Mouse (Mus musculus): ENCODE data around the gene Clstn2.

The Clstn2 gene

DNA sequence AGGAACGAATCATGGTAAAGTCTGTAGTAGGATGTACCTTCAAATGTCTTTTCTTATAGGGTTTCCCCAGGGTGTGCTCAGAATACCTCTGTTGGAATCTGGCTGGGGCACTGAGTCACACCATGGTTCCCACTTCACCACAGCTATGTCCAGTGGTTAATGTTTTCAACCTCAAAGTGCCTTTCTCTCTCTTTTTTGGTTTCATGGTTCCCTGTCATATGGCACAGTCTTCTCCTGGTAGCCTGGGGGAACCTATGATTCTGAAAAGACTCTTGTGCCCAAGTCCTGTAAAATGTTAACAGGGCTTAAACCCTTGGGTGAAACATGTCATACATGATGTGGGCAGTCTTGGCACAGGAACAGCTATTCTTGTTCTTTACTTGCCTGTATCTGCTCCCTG, 551.8 kb downstream of the Clstn2 start:
- H3K27me3 ChIP-seq (ENCODE audit: insufficient read depth, low read length): 0 out of 2 replicates have a peak, but pooled peaks cover 3% of the 10 kb centered on the region
- H3K4me1 ChIP-seq (replicated peaks; ENCODE audit: low read depth, low read length): peaks cover 12% of the 10 kb centered on the region
- H3K36me3 ChIP-seq (ENCODE audit: insufficient read depth, low read length): no peaks in the 10 kb centered on the region
- no peak overlapping the region for H3K4me3 ChIP-seq (replicated peaks; ENCODE audit: low read length)
- TF ChIP-seq CTCF (conservative IDR thresholded peaks at IDR 0.05; ENCODE audit: low read length): no peak
- TF ChIP-seq NANOG (IDR thresholded peaks at IDR 0.05; ENCODE audit: borderline replicate concordance, low read length): no peak
- no peaks in the 10 kb centered on the region for H3K9me3 ChIP-seq (ENCODE audit: low read length)

DNA sequence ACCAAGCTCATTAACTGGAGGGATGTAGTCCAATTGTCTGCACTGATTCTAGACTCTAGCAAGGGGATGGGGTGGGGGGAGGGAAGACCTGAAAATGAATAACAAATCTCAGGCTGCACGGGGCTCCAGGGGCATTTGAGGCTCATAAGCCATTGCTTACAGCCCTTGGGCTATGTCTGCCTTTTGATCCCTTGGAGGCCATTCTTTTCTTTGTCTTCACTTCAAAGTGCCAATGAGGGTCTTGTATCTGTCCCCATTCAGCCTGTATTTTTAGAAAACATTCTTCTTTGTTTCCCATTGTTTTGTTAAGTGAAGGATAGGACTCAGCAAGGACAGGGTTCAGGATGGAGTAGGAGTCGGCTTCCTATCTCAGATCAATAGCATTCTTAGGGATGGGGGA, 556.0 kb downstream of the Clstn2 start:
- TF ChIP-seq CTCF (conservative IDR thresholded peaks at IDR 0.05; ENCODE audit: low read length) (no peak), NANOG (IDR thresholded peaks at IDR 0.05; ENCODE audit: borderline replicate concordance, low read length) (peak; percentile 96), POU5F1 (IDR thresholded peaks at IDR 0.05; ENCODE audit: borderline replicate concordance, low read length) (no peak)
- Histone ChIP-seq H3K9me3 (ENCODE audit: low read length) (no peaks in the 10 kb centered on the region), H3K27me3 (ENCODE audit: insufficient read depth, low read length) (0 out of 2 replicates have a peak, but pooled peaks cover 3% of the 10 kb centered on the region), H3K36me3 (ENCODE audit: insufficient read depth, low read length) (no peaks in the 10 kb centered on the region), H3K4me3 (replicated peaks; ENCODE audit: low read length) (no peak overlapping the region), H3K4me1 (replicated peaks; ENCODE audit: low read depth, low read length) (peaks cover 12% of the 10 kb centered on the region)

DNA sequence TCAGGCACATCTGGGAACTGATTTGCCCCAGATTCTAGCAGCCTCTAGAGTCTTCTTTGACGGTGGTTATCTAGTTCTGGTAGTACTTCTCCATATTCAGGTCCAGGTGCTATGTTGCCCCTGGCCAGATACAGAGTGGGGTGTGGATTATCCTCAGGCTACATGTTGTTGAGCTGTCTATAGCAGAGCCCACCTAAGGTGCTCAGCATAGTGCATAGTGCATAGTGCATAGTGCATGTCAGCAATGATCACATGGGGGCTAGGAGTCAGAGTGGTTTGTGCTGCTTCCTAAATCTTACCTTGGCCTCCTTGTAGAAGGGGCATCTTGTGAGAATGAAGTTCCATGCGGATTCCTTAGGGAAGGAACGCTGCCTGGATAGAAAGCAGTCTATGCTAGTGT, 556.5 kb downstream of the Clstn2 start:
- Histone ChIP-seq H3K9me3 (ENCODE audit: low read length) (no peaks in the 10 kb centered on the region), H3K4me3 (replicated peaks; ENCODE audit: low read length) (no peak overlapping the region), H3K27me3 (ENCODE audit: insufficient read depth, low read length) (0 out of 2 replicates have a peak, but pooled peaks cover 3% of the 10 kb centered on the region), H3K4me1 (replicated peaks; ENCODE audit: low read depth, low read length) (peaks cover 12% of the 10 kb centered on the region), H3K36me3 (ENCODE audit: insufficient read depth, low read length) (no peaks in the 10 kb centered on the region)
- TF ChIP-seq NANOG (IDR thresholded peaks at IDR 0.05; ENCODE audit: borderline replicate concordance, low read length) (no peak), POU5F1 (IDR thresholded peaks at IDR 0.05; ENCODE audit: borderline replicate concordance, low read length) (no peak), CTCF (conservative IDR thresholded peaks at IDR 0.05; ENCODE audit: low read length) (no peak)

DNA sequence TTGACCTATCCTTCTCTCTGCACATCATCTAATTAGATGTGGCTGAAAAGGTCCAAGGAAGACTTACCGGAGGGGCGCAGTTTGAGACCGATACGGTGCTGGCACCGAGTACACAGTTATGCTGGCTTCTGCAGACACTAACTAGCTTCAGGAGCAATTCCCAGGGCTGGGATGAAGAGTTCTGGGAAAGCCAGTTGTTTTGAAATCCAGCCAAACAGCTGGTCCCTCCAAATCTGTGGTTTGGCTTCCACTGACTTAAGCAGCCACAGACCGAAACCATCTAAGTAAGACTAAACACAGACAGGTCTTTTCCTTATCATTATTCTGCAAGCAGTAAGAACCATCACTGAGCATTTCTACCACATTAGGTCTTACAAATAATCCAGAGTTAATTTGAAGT, 558.1 kb downstream of the Clstn2 start:
- H3K4me3 ChIP-seq (replicated peaks; ENCODE audit: low read length): no peak overlapping the region
- H3K36me3 ChIP-seq (ENCODE audit: insufficient read depth, low read length): no peaks in the 10 kb centered on the region
- 0 out of 2 replicates have a peak, but pooled peaks cover 3% of the 10 kb centered on the region for H3K27me3 ChIP-seq (ENCODE audit: insufficient read depth, low read length)
- no peak for TF ChIP-seq CTCF (conservative IDR thresholded peaks at IDR 0.05; ENCODE audit: low read length)
- TF ChIP-seq POU5F1 (IDR thresholded peaks at IDR 0.05; ENCODE audit: borderline replicate concordance, low read length): no peak
- no peak for TF ChIP-seq NANOG (IDR thresholded peaks at IDR 0.05; ENCODE audit: borderline replicate concordance, low read length)
- H3K4me1 ChIP-seq (replicated peaks; ENCODE audit: low read depth, low read length): peaks cover 12% of the 10 kb centered on the region
- no peaks in the 10 kb centered on the region for H3K9me3 ChIP-seq (ENCODE audit: low read length)

DNA sequence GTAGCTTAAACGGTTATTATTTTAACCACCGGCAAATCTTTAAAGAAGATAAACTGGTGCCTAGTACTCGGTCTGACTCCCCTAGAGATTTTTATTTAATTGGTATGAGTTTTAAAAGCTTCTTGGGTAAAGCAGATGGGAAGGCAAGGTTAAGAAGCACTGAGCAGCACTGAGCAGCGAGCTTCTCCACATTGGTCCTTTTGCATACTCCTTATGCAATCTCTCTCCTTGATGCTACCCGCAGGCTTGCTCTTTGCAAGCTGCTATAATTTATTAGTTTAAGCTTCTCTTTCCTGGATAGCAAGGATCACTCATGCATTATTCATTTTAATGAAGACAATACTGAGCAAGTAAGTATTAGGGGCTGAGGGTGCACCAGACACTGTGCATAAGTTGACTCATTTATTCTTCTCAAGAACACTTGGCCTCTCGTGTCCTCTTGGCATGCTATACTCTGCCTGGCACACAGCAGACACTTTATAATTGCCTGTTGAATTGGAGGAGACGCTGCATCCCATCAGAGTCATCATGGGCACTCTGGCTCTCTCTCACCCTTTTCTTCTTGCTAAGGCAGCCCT, 561.9 kb downstream of the Clstn2 start:
- Histone ChIP-seq H3K4me3 (replicated peaks; ENCODE audit: low read length) (no peak overlapping the region), H3K27me3 (ENCODE audit: insufficient read depth, low read length) (no peaks in the 10 kb centered on the region), H3K36me3 (ENCODE audit: insufficient read depth, low read length) (no peaks in the 10 kb centered on the region), H3K4me1 (replicated peaks; ENCODE audit: low read depth, low read length) (no peaks in the 10 kb centered on the region), H3K9me3 (ENCODE audit: low read length) (no peaks in the 10 kb centered on the region)
- TF ChIP-seq POU5F1 (IDR thresholded peaks at IDR 0.05; ENCODE audit: borderline replicate concordance, low read length): no peak
- no peak for TF ChIP-seq NANOG (IDR thresholded peaks at IDR 0.05; ENCODE audit: borderline replicate concordance, low read length)
- no peak for TF ChIP-seq CTCF (conservative IDR thresholded peaks at IDR 0.05; ENCODE audit: low read length)

DNA sequence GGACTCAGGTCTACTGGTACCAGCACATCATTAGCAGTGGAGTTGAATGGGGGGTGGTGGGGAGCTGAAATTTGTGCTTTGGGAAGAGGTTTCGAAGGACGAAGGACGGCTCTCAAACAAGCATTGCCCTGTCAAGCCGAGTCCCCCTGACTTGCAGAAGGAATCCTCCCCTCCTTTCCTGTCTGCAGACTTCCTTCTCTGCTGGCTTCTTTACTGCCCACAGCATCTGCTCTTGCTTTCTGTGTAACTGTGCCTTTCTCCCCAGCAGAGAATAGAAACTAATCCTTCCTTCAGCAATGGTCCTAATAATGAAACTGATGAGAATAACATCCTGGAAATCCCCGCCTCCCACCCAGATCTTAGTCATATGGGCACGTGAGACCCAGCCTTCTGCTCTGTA, 572.5 kb downstream of the Clstn2 start:
- Histone ChIP-seq H3K36me3 (ENCODE audit: insufficient read depth, low read length) (no peaks in the 10 kb centered on the region), H3K27me3 (ENCODE audit: insufficient read depth, low read length) (no peaks in the 10 kb centered on the region), H3K9me3 (ENCODE audit: low read length) (no peaks in the 10 kb centered on the region), H3K4me1 (replicated peaks; ENCODE audit: low read depth, low read length) (no peaks in the 10 kb centered on the region), H3K4me3 (replicated peaks; ENCODE audit: low read length) (no peak overlapping the region)
- TF ChIP-seq CTCF (conservative IDR thresholded peaks at IDR 0.05; ENCODE audit: low read length): no peak
- no peak for TF ChIP-seq POU5F1 (IDR thresholded peaks at IDR 0.05; ENCODE audit: borderline replicate concordance, low read length)
- TF ChIP-seq NANOG (IDR thresholded peaks at IDR 0.05; ENCODE audit: borderline replicate concordance, low read length): no peak

DNA sequence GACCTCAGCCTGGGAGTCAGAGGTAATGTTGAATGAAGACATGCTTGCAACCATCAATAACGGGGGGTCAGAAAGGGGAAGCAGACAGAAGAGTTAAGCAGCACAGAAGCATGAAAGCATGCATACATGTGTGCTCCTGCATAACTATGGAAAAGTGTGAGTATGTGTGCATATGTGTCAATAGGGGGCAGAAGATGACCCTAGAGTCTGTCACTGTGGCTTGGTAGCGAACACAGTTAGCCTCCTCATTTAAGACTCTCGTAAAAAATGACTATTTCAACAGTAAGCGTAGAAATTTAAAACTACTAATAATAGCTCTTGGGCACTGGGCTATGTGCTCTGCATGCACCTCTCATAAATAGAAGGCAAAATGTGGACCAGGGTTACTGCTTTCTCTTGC, 573.2 kb downstream of the Clstn2 start:
- no peak overlapping the region for H3K4me3 ChIP-seq (replicated peaks; ENCODE audit: low read length)
- TF ChIP-seq NANOG (IDR thresholded peaks at IDR 0.05; ENCODE audit: borderline replicate concordance, low read length): no peak
- no peak for TF ChIP-seq POU5F1 (IDR thresholded peaks at IDR 0.05; ENCODE audit: borderline replicate concordance, low read length)
- TF ChIP-seq CTCF (conservative IDR thresholded peaks at IDR 0.05; ENCODE audit: low read length): no peak
- H3K9me3 ChIP-seq (ENCODE audit: low read length): no peaks in the 10 kb centered on the region
- H3K36me3 ChIP-seq (ENCODE audit: insufficient read depth, low read length): no peaks in the 10 kb centered on the region
- no peaks in the 10 kb centered on the region for H3K27me3 ChIP-seq (ENCODE audit: insufficient read depth, low read length)
- no peaks in the 10 kb centered on the region for H3K4me1 ChIP-seq (replicated peaks; ENCODE audit: low read depth, low read length)

DNA sequence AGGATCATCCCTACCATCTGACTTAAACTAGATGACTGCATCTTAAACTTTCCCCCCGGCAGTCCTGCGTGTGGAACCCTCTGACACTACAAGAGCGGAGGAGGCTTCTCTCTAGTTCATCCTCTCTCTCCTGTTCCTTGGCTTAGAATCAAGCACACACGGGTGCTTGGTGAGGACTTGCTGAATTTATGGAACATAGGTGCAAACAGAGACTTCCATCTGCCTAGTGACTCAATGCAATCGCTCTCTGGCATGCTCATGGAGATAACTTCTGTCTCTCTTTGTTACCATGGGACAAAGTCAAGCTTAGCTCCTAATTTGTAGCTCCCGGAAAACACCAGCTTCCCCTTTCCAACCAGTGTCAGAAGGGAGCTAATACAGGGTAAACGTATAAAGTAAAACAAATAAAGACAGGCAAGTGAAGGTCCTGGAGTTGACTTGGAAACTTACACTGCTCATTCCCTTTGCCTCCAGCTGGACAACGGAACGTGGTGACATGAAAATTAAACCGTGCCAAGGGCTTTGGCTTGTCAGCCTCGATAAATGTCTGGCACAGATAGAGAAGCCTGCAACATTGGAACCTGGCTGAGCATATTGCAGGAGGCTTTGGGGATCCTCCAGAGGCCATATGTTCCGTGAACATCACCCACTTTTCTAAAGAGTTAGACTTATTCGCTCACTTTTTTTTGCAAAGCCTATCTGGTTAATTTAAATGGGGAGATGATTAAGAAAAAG, 583.5 kb downstream of the Clstn2 start:
- Histone ChIP-seq H3K4me1 (replicated peaks; ENCODE audit: low read depth, low read length) (no peaks in the 10 kb centered on the region), H3K4me3 (replicated peaks; ENCODE audit: low read length) (no peak overlapping the region), H3K9me3 (ENCODE audit: low read length) (no peaks in the 10 kb centered on the region), H3K36me3 (ENCODE audit: insufficient read depth, low read length) (no peaks in the 10 kb centered on the region), H3K27me3 (ENCODE audit: insufficient read depth, low read length) (no peaks in the 10 kb centered on the region)
- TF ChIP-seq POU5F1 (IDR thresholded peaks at IDR 0.05; ENCODE audit: borderline replicate concordance, low read length): no peak
- no peak for TF ChIP-seq NANOG (IDR thresholded peaks at IDR 0.05; ENCODE audit: borderline replicate concordance, low read length)
- TF ChIP-seq CTCF (conservative IDR thresholded peaks at IDR 0.05; ENCODE audit: low read length): no peak

Measured in E14TG2a.4 (cell line).